Mouse (Mus musculus): ENCODE results near the gene Mterf4. TPM values are rescaled to one million over a fixed set of nuclear protein-coding genes. Genes with fewer than 3 reads are reported as not detected.
"Not testable (repeated sequence)": the region's sequence is repeated elsewhere in the genome, so short reads cannot be mapped to it uniquely, and the experiment has no call there.

The Mterf4 gene
- total RNA-seq (2022): 10 to 100 TPM; 20.7 to 25.8 (median 22.0) TPM

DNA sequence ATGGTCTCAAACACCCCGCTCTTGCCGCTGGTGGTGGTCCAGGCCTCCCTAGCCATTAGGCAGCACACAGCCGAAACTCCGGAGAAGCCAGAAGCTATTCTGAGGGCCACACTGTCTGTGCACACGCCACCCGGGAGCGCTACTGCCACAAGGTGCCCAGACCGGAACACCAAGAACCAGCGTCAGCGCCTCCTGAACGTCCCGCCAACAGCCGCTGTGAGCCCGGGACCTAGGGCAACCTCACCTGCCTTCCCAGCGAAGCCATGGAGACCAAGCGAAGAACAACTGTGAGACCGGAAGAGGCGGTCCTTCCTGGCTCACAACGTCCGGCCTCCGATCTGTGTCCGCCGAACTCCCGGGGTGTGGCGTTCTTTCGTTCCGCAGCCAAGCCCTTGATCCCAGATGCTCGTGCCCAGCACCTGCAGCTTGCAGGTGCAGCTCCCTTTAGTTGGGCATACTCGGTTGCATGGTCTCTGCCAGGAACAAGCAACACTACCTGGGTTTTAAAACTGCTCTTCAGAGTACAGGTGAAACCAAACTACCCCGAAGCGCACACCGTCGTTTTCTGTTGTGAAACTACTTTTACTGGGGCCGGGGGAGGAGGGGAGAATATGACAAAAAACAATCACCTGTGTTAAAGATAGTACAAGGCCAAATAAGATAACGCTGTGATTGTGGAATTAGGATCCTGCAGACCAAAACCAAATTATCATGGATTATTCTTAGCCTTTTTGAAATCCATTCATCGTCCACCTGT, at the start of gene Mterf4:
Gene Mterf4, minus strand, starts transcription at position 335 of the 757 bp plus-strand sequence.
- DNase-seq (ENCODE audit: low spot score in 2 of 2): peak; percentile 63 to 80

DNA sequence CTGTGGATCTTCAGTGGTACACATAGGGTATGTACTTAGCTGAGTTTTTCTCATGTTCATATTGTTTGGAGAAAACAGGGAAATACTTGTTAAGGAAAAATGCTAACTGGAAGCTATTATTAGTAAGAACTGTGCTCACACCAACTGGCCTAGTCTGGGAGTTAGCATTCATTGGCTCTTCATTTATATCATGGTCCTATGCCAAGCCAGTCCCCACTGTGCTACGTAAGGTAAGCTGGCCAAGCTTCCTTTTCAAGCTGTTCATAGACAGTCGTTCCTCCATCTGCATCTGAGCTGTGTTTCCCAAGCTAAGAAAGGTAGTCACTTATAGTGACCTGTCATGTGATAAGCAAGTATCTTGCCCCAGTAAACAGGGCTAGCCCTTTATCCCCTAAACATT, 47.0 kb upstream of the Mterf4 start:
- DNase-seq (ENCODE audit: low spot score in 2 of 2): peak; percentile 44 to 48

DNA sequence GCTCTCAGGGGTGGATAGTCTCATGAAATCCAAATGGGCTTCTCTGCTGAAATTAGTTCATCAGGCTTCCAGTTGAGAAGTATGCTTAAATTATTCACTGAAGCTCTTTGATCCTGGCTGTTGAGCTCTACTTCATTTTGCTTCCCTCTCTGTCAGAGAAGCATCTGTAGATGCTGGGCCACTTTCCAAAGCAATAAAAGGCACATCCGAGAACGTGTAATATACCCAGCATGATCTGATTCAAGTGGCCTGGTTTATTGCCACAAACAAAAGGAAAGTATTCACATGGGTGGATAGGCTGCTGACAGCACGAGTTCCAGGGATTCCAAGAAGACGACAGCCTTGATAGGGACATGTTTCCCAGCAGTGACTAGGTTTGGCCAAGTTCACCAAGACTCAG, 44.0 kb upstream of the Mterf4 start:
- DNase-seq (ENCODE audit: low spot score in 2 of 2): no peak

DNA sequence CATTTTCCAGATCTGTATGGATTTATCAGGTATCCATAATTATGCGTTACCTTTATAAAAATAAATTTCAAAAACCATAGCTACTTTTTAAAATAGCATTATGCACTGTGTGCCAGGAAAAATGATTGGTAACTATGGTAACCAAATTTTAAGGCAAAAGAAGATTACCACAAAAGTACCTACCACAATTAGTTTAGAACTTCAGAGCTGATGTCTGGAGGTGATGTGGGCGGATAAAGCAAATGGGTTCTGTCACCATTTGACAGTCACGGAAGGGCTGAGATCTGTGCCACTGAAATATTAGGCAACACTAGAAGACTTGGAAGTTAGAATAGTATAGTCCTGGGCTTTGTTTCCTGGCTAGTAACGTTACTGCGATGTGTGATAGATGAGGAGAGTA, 41.5 kb upstream of the Mterf4 start:
- DNase-seq (ENCODE audit: low spot score in 2 of 2): no peak

DNA sequence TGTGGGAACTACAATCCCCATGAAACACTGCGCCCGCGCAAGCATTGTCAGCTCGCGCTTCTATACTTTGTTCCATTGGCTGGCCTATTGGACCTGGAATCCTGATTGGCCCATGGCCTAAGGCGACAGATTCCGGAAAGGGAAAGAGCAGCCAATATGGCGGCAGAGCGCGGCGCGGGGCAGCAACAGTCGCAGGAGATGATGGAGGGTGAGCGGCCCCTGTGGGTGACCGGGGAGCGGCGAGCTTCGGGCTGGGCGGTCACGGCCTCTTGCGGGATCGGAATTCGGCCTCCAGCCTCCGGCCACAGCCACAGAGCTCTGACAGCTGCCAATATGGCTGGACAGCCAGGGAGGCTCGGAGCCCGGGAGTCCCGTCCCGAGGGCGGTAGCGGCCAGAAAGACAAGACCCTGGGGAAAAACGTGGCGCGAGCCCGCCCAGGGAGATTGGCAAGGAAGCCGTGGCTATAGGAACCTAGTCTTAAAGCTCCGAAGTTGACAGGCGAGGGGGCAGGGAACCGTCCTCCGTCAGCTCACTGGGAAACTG, 37.9 kb upstream of the Mterf4 start:
- peak; percentile 95 to 96 for DNase-seq (ENCODE audit: low spot score in 2 of 2)

DNA sequence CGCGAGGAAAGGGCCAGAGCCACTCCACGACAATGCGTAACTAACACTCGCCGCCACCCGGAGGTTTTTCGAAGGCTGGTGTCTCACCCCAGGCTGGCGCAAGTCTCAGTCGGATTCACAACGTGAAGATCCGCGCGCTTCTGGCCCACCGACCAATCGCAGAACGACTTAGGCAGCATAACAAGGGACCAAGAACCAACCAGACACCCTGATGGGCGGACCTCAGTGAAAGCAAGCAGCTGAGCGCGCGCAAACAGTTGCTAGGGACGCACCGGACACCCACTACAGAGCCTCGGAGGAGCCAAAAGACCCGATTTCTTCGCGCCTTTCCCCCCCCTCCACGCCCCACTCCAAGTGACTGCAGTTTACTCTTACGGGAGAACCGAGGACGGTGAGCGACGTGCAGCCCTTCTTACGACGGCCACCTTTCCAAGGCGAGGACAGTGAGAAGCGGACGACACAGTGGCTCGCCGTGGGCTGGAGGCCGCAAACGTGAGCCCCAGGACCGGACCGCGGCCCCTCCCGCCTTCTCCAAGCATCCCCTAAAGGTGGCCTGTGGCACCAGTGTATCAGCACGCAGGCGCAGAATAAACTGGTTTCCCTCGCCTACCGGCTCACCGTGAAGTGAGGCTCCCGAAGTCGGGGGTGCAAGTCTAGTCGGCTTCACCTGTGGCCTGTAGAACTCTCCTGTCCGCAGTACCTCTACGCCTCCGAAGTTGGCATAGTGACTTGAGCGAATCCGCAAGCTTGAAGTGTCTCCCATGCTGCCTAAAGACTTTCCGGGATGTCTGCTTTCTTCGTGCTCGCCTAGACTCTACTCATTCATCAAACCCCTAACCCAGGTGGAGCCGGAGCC, 37.2 kb upstream of the Mterf4 start, which contains the start of the genes Ppp1r7 and Pask:
Gene Ppp1r7, plus strand, starts transcription at position 207 of the 856 bp plus-strand sequence.
Gene Pask, minus strand, starts transcription at position 835 of the 856 bp plus-strand sequence.
- peak; percentile 95 for DNase-seq (ENCODE audit: low spot score in 2 of 2)

DNA sequence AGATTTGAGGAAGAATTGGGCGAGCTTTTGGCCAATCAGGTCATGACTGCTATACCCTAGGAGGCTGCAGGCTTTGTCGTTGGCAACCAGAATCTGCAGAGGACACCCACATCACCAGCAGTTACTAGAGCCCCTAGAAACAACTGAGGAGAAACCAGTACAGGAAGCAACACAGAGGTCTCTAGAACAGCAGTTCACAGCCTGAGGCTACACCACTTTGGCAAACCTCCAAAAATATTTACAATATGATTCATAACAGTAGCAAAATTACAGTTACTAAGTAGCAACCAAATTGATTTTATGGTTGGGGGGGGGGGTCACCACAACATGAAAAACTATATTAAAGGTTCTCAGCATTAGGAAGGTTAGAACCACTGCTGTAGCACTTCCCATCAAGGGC, 28.9 kb upstream of the Mterf4 start:
- DNase-seq (ENCODE audit: low spot score in 2 of 2): no peak

DNA sequence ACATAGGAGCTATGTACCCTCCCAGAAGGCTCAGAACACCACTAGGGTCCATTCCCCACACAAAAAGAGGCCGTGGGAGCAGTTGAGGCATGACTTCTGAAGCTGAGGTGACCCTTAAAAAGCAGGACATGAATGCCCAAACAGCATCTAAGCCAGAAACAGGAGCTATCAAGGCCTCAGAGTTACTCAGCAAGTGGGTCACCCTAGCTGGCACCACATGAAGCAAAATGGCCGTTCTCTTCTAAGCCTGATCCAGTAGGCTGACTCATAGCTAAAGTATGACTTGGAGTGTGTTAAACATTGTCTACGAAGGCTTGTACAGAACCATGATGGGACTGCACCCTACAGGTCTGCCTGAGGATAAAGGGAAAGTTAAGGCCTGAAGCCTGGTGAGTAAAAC, 20.7 kb upstream of the Mterf4 start:
- no peak for DNase-seq (ENCODE audit: low spot score in 2 of 2)

DNA sequence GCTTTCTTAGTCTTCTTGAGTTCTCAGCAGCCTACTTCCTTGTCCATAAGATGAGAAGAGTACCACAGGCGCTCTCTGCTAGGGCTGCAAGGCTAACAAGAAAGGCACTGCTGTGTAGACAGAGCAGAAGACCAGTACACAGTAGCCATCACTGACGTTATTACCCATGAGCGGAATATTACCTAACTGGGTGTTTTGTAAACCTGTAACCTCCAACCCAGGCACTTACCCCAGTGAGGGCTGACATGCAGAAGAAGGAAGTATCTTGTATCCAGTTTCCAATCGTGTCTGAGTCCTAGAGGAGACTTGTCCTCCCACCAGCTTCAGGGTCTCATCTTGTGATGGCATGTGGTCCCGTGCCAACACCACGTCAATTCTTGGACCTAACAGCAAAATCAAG, 18.3 kb upstream of the Mterf4 start:
- DNase-seq (ENCODE audit: low spot score in 2 of 2): no peak

DNA sequence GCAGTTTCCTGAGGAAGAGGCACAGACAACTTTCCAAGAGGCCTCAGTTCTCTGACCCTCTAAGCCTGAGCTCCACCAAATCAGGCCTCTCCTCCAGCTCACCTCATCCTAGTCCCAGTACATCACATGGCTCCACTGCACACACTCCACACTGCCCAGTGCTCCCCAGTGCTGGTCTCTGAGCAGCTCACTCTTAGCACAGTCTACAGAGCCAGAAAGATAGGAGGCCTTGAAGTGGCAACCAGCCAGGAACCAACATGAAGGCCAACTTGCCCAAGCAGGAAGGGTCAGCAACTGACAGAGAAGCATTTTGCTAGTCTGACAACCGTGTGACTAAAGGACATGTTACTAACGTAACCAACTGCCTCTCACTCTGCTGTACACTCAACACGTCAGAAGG, 5.1 kb downstream of the Mterf4 start:
- no peak for DNase-seq (ENCODE audit: low spot score in 2 of 2)

DNA sequence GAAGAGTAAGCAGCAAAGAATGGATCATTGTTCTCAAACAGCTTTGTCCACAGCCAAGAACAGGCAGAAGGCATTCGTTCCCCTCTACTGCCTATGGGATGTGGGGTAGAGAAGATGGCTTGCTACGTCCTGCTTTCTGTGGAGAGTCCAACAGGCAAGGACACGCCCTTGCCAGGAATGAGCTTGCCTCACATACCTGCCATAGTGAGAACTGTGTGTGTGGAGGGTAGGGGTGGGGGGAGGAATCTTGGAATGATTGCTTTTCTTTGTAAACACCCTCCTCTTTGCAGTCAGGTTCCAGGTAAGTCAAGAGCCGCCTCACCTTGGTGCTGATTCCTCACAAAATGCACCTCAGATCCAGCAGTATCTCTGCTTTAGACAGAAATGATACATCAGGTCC, 5.9 kb downstream of the Mterf4 start:
- DNase-seq (ENCODE audit: low spot score in 2 of 2): no peak

DNA sequence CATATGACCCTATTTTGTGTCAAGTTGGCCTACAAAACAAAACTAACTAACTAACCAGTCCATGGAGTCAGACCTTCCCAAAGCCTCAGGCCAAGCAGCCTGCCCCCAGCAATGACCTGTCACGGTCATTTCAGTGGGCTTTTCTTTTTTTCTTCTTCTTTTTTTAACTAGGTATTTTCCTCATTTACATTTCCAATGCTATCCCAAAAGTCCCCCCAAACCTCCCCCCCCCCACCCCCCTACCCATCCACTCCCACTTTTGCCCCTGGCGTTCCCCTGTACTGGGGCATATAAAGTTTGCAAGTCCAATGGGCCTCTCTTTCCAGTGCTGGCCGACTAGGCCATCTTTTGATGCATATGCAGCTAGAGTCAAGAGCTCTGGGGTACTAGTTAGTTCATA, 11.2 kb downstream of the Mterf4 start:
- not testable (repeated sequence) for DNase-seq (ENCODE audit: low spot score in 2 of 2)

DNA sequence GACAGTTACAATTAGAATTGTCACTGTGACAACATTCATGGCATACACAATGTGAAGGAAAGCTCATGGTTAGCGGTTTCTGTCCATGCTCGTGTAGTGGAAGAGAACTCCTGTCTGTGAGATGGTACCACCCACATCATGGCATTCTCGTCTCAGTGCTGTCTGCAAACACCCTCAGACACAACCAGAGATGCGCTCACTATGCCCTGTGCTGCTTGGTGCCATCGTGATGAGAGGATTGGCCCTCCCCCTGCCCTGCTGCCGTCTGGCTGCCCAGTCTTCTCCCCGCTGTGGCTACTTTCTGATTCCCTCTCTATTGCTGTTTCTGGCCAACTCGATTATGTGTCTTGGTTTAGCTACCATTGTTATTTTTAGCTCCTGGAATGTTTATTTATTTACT, 13.7 kb downstream of the Mterf4 start:
- DNase-seq (ENCODE audit: low spot score in 2 of 2): no peak

DNA sequence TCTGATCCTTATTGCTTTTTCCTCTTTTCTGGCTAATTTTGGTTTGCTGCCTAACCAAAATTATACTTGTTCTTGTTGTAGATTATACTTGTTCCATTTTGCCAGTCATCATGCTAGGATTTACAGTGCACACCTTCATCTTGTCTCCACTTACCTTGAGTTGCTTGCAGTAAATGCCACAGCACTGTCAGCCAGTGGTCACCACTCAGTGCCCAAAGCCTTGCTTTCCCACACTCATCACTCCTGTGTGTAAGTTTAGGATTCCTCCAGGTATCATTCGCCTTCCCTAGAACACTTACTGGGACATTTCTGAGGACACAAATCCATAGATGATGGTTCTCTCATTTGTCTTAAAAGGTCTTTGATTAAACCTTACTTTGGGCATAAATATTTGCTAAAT, 14.1 kb downstream of the Mterf4 start:
- no peak for DNase-seq (ENCODE audit: low spot score in 2 of 2)

DNA sequence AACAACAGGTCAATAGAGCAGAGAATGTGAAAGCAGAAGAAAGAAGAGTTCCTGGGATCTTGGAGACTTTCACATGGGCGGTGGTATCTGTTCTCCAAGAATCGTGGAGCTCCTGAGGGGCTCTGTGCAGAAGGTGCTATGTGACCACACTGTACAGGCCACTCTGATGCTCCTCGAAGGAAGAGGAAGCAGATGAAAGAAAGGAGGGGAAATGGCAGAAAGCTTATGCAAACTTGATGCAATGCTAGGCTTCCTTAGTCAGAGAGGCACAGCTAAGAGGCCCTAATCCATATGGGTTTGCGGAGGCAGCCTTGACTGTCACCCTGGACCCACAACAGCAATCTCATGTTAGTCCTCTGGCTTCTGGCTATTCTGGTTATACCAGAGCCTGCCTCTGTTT, 14.8 kb downstream of the Mterf4 start:
- DNase-seq (ENCODE audit: low spot score in 2 of 2): no peak

DNA sequence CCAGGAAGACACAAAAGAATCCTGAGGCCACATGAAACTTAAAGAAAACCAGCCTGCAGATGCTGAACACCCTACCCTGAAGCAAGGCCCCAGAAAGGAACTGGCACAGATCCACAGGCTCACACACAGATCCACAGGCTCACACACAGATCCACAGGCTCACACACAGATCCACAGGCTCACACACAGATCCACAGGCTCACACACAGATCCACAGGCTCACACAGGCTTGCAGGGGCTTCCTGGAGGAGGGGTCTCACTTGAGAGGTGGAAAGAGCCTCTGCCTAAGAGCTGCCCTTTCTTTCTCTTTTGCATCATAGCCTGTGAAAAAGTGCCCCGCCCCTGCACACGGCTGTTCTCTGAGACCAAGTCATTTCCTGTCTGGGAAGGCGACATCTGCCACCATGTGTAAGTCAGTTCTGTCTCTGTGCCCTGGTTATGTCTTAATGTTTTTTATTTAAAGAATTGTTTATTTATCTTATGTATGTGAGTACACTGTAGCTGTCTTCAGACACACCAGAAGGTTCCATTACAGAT, 16.0 kb downstream of the Mterf4 start:
- DNase-seq (ENCODE audit: low spot score in 2 of 2): no peak

DNA sequence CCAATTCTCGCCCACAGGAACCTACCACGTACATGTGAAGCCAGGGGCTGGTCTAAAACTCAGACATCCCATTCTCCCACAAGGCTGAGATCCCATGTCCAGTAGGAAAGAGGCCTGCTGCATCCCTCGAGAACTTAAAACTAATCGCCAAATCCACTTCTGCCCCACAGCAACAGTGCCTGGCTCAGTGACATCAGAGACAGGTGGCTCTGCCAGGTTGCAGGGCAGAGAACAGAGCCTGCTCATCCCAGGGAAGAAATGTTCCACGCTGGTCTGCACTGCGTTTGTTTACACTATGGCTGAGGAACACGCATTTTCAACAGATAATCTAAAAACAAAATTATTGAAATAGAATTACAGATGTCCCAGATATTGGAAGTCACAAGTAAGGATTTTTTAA, 28.7 kb downstream of the Mterf4 start:
- no peak for DNase-seq (ENCODE audit: low spot score in 2 of 2)

DNA sequence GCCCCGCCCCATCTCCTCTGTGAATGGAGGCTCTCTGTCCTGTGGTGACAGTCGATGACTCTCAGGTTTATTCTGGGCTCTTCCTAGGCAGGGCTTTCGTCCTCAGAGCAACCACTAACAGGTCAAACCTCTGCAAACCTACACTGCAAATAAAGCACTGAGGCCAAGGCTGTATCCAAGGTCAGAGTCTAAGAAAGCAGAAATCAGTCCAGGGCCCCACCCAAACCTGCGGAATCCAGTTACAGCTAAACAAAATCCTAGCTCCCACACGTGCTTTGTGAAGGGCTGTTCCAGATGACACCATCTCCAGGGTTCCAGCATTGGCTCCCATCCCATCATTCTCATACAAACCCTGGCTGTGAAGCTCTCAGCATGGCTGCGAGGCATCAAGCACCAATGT, 30.2 kb downstream of the Mterf4 start:
- no peak for DNase-seq (ENCODE audit: low spot score in 2 of 2)

DNA sequence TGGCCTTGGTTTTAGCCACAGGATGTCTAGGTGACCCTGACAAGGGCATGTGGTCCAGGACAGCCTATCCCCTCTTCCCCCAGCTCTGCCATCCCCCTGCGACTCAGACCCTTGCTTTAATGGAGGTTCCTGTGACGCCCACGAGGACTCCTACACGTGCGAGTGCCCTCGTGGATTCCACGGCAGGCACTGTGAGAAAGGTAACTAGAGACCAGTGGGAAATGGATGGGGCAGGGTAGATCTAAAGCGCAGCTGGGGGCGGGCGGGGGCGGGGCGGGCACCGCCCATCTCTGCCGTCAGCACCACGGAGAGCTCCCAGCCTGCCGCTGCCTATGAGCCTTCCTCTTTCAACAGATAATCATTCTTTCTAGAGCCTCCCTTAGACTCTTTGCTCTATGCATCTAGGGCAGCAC, 33.3 kb downstream of the Mterf4 start:
- DNase-seq (ENCODE audit: low spot score in 2 of 2): no peak

DNA sequence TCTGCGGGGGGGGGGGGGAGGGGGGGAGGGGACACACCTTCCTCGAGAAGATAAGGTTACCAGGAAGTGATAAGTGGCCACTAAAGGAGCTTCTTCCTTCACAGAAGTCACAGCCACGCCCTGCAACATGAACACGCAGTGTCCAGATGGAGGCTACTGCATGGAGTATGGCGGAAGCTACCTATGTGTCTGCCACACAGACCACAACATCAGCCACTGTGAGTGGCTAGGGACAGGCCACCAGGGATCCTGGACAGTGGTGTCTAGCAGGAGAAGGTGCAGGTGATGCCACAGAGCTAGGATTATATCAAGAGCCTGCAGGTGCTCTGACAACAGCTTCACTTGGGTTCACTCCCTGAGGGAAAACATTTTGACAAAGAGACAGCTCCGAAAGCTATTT, 34.0 kb downstream of the Mterf4 start:
- DNase-seq (ENCODE audit: low spot score in 2 of 2): no peak

DNA sequence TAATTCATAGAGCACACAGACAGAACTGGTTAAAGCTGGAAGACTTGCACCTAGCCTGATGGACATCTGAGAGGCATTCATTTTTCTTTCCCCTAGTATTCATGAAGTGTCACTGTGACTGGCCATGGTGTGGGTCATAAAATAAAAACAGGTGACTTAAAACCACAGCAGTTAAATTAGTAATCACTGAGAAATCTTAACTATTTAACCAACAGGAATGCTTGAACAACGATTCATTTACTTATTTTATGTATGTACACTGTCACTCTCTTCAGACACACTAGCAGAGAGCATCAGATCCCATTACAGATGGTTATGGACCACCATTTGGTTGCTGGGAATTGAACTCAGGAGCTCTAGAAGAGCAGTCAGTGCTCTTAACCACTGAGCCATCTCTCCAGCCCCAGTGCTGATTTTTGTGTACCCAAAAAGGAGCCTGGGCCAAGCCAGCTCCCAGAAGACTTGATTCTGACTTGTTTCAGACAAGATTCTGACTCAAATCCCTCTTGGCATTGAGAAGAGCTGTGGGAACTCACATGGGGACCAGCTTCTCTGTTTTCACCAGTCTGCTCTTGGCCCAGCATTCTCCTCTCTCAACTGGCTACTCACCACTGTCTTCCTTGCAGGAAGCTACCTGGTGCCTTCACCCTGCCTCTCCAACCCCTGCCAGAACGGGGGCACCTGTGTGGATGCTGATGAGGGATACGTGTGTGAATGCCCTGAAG, 35.0 kb downstream of the Mterf4 start:
- no peak for DNase-seq (ENCODE audit: low spot score in 2 of 2)
